33 mouse cellular contexts compared by ENCODE assay signal in genomic region chr3:103616981-103617380, GRCm38 (mm10). TPM values are rescaled to one million over a fixed set of nuclear protein-coding genes. Genes with fewer than 3 reads are reported as not detected.
DNase-seq lines count a peak whose midpoint lies in the region; ATAC-seq and TF ChIP-seq lines count a peak whose summit lies in the region.
"Had no signal": no experiment of that assay in that cellular context is flagged by ENCODE, and none has a peak within 500 bp of the region (broad histone marks: within the 10 kb centered on the region; RNA-seq: fewer than 3 reads in every experiment).

No protein-coding gene starts in this region.

- no peaks in the 10 kb centered on the region for H3K36me3 ChIP-seq in heart, embryonic 11.5 days (ENCODE audit: control insufficient read depth, insufficient read depth, low read length)
- no peaks in the 10 kb centered on the region for H3K36me3 ChIP-seq in limb, embryonic 10.5 days
- H3K36me3 ChIP-seq: embryonic facial prominence, embryonic 13.5 days; G1E; hindbrain, embryonic 15.5 days; kidney, embryonic 15.5 days; midbrain, embryonic 12.5 days; stomach, embryonic 15.5 days had no signal

- H3K4me3 ChIP-seq in heart, embryonic 11.5 days (ENCODE audit: low read depth, low read length), result no peak overlapping the region
- no peak overlapping the region for H3K4me3 ChIP-seq in layer of hippocampus, adult 2 months
- no peak overlapping the region for H3K4me3 ChIP-seq in limb, embryonic 10.5 days
- H3K4me3 ChIP-seq: embryonic facial prominence, embryonic 13.5 days; forebrain, embryonic 13.5 days; hindbrain, embryonic 15.5 days; kidney, embryonic 15.5 days; midbrain, embryonic 12.5 days; stomach, embryonic 15.5 days had no signal

- peak; percentile 20; the same call in 1 of the 2 replicates for TF ChIP-seq CTCF in layer of hippocampus, adult 2 months (conservative IDR thresholded peaks at IDR 0.05)

- H3K9ac ChIP-seq in heart, embryonic 11.5 days (ENCODE audit: low read depth, low read length), result no peak overlapping the region
- H3K9ac ChIP-seq: embryonic facial prominence, embryonic 13.5 days; forebrain, embryonic 13.5 days; hindbrain, embryonic 15.5 days; kidney, embryonic 15.5 days; midbrain, embryonic 12.5 days; stomach, embryonic 15.5 days had no signal

- no peak overlapping the region for H3K4me2 ChIP-seq in heart, embryonic 11.5 days
- H3K4me2 ChIP-seq: embryonic facial prominence, embryonic 13.5 days; forebrain, embryonic 13.5 days; hindbrain, embryonic 15.5 days; kidney, embryonic 15.5 days; midbrain, embryonic 12.5 days; stomach, embryonic 15.5 days had no signal

- H3K27me3 ChIP-seq in heart, embryonic 11.5 days (ENCODE audit: control insufficient read depth, insufficient read depth, low read length), result no peaks in the 10 kb centered on the region
- no peaks in the 10 kb centered on the region for H3K27me3 ChIP-seq in limb, embryonic 10.5 days (ENCODE audit: low read depth, poor library complexity, severe bottlenecking)
- H3K27me3 ChIP-seq: embryonic facial prominence, embryonic 13.5 days; forebrain, embryonic 13.5 days; hindbrain, embryonic 15.5 days; midbrain, embryonic 12.5 days; Patski; stomach, embryonic 15.5 days had no signal

- H3K27ac ChIP-seq in heart, embryonic 11.5 days (ENCODE audit: low read depth, low read length), result no peak overlapping the region
- no peak overlapping the region for H3K27ac ChIP-seq in layer of hippocampus, adult 2 months
- 0 out of 2 replicates have a peak overlapping the region, but pooled peaks have one; percentile 10 for H3K27ac ChIP-seq in limb, embryonic 10.5 days
- H3K27ac ChIP-seq: embryonic facial prominence, embryonic 13.5 days; forebrain, embryonic 13.5 days; hindbrain, embryonic 15.5 days; kidney, embryonic 15.5 days; midbrain, embryonic 12.5 days; stomach, embryonic 15.5 days had no signal

- no peaks in the 10 kb centered on the region for H3K9me3 ChIP-seq in heart, embryonic 11.5 days (replicated peaks; ENCODE audit: control insufficient read depth, low read length)
- H3K9me3 ChIP-seq in limb, embryonic 10.5 days (replicated peaks), result no peaks in the 10 kb centered on the region
- H3K9me3 ChIP-seq: embryonic facial prominence, embryonic 13.5 days; forebrain, embryonic 13.5 days; G1E; hindbrain, embryonic 15.5 days; kidney, embryonic 15.5 days; midbrain, embryonic 12.5 days; stomach, embryonic 15.5 days had no signal

- peak; percentile 59 for DNase-seq in heart, adult 11 months
- DNase-seq in layer of hippocampus, adult 2 months (ENCODE audit: low spot score in 2 of 2), result no peak
- no peak for DNase-seq in layer of hippocampus, postnatal 36 days
- peak; percentile 40 for DNase-seq in embryo, embryonic 10.5 days (ENCODE audit: low spot score)
- peak; percentile 49 for DNase-seq in limb, embryonic 10.5 days (ENCODE audit: low spot score)
- no peak for DNase-seq in spleen, adult 18-20 months
- no peak for DNase-seq in urinary bladder, adult 18-20 months (ENCODE audit: low spot score in 2 of 2)
- DNase-seq: adrenal gland, adult 2 months; cerebellum, adult 2 months; cerebellum, postnatal 36 days; gastrocnemius, postnatal 10 days; kidney, adult 11 months; left cerebral cortex, postnatal 4 days; lung, adult 2 months; retina, postnatal 1 day; right cerebral cortex, postnatal 25 days; thymus, adult 18-20 months; thymus, postnatal 36 days had no signal

- no peak for ATAC-seq in heart, embryonic 11.5 days (replicated peaks; ENCODE audit: insufficient number of reproducible peaks, low FRiP score, low TSS enrichment)
- ATAC-seq: CD4-positive, CD25-positive, alpha-beta regulatory T cell, adult 4 months; forebrain, embryonic 13.5 days; Patski had no signal

- no peaks in the 10 kb centered on the region for H3K4me1 ChIP-seq in heart, embryonic 11.5 days (ENCODE audit: control insufficient read depth, insufficient read depth, low read length)
- peaks cover 19% of the 10 kb centered on the region for H3K4me1 ChIP-seq in limb, embryonic 10.5 days
- H3K4me1 ChIP-seq: embryonic facial prominence, embryonic 13.5 days; forebrain, embryonic 13.5 days; hindbrain, embryonic 15.5 days; kidney, embryonic 15.5 days; midbrain, embryonic 12.5 days; stomach, embryonic 15.5 days had no signal

- WGBS in heart, embryonic 11.5 days (ENCODE audit: insufficient replicate concordance), result 27% methylated on average over 6 of the region's 6 CpGs
- WGBS in limb, embryonic 10.5 days, result 21% methylated on average over 6 of the region's 6 CpGs

RNA-seq across cellular contexts. Expression of gene Atg4a-ps, which starts 28.9 kb away (rescaled TPM):
- 0.09 and 0.13 TPM in 2 replicates for polyA plus RNA-seq in heart, embryonic 11.5 days (2014; fragmentation: Nextera tagmentation; extraction: Ambion mirVana)
- 1 to 10 TPM in 1 of 2 experiments, not detected in 1; 1.9 TPM for total RNA-seq in layer of hippocampus, adult 2 months (2021)
- under 1 TPM in 1 of 2 experiments, not detected in 1; 0.72 TPM for total RNA-seq in layer of hippocampus, postnatal 36 days (2021)
- polyA plus RNA-seq in limb, embryonic 10.5 days (2016; fragmentation: Nextera tagmentation; extraction: Ambion mirVana), result not detected in 2 replicates
- polyA plus RNA-seq: adrenal gland, adult 2 months; G1E; heart, embryonic 14.5 days; hindbrain, embryonic 15.5 days; kidney, embryonic 15.5 days; liver, adult 2 months; lung, adult 2 months had no signal

RNA-seq across cellular contexts. Expression of gene Syt6, which starts 42.0 kb away (rescaled TPM):
- 0.18 and 0.59 TPM in 2 replicates for polyA plus RNA-seq in heart, embryonic 11.5 days (2014; fragmentation: Nextera tagmentation; extraction: Ambion mirVana)
- total RNA-seq in layer of hippocampus, adult 2 months (2021), result 1 to 10 TPM; 6.2 to 6.3 TPM
- total RNA-seq in layer of hippocampus, postnatal 36 days (2021), result 1 to 10 TPM; 5.9 to 7.1 TPM
- polyA plus RNA-seq in limb, embryonic 10.5 days (2016; fragmentation: Nextera tagmentation; extraction: Ambion mirVana), result 0.09 and 0.36 TPM in 2 replicates
- total RNA-seq: adrenal gland, adult 2 months; granulocyte monocyte progenitor cell, adult 5-6 weeks; heart, postnatal 25 days; liver, adult 2 months; megakaryocyte, adult 5-6 weeks had no signal
- polyA plus RNA-seq: adrenal gland, adult 2 months; CD4-positive, CD25-positive, alpha-beta regulatory T cell, adult 4 months; G1E; liver, adult 2 months; Patski had no signal

Comparison
In these comparisons a context has a peak if more than half of its experiments do, and no peak if none do; other contexts are left out.
1. DNase-seq: peak in heart, adult 11 months (single experiment), embryo, embryonic 10.5 days (single experiment) and limb, embryonic 10.5 days (single experiment); none in layer of hippocampus, adult 2 months (0 of 2), layer of hippocampus, postnatal 36 days (0 of 2), spleen, adult 18-20 months (0 of 2) and urinary bladder, adult 18-20 months (0 of 2).